In the genomic region with DNA sequence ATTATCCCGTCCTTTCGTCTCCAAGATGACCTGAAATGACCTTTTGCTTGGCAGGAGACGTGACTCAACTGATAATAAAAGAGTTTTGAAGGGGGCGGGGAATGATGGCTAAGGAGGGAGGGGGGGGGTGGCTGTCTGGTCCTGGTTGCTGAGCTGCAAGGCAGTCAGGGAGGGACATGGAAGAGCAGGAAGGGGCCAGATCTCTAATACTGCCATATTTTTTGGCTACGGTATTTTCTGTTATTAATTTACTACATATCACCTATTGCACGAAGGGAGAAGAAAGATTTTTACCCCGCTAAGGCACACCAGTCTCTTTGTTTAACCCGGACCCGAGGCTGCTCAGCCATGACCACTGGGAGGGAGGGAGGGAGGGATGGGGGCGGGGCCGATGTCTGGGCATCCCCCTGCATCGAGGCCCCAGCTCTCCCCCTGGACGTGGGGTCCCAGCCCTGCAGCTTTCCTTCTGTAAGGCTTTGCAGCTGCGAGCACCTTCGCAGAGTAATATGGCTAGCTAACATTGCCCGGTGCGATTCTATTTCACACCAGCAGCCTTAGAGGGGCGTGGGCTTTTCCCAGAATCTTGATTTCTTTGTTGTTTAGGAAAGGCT, we compare ENCODE assay signal across 8 mouse cellular contexts.
DNase-seq lines count a peak whose midpoint lies in the region; ATAC-seq and TF ChIP-seq lines count a peak whose summit lies in the region.

No protein-coding gene starts in this region.

- no peak for DNase-seq in gastrocnemius, adult 2 months
- no peak for DNase-seq in gastrocnemius, adult 18-20 months (ENCODE audit: low spot score)
- DNase-seq in MN1 (ENCODE audit: low spot score) (peak; percentile 48), adipocyte (ENCODE audit: low spot score) (no peak)
- DNase-seq in limb, embryonic 10.5 days (ENCODE audit: low spot score) = peak; percentile 88
- peak; percentile 91 for DNase-seq in neural tube, embryonic 11.5 days (ENCODE audit: low spot score)
- no peak for DNase-seq in frontal cortex, adult 2 months (ENCODE audit: extremely low spot score in 1 of 2, low spot score in 1 of 2)

- peak overlapping the region; percentile 70 for H3K4me2 ChIP-seq in forebrain, embryonic 15.5 days (replicated peaks)
- H3K4me2 ChIP-seq in neural tube, embryonic 11.5 days (ENCODE audit: low read depth) = peak overlapping the region; percentile 58

- WGBS in forebrain, embryonic 15.5 days = under 1% methylated on average over 18 of the region's 18 CpGs
- WGBS in limb, embryonic 10.5 days = under 1% methylated on average over 18 of the region's 18 CpGs
- under 1% methylated on average over 18 of the region's 18 CpGs for WGBS in neural tube, embryonic 11.5 days

- no peaks in the 10 kb centered on the region for H3K9me3 ChIP-seq in forebrain, embryonic 15.5 days
- H3K9me3 ChIP-seq in limb, embryonic 10.5 days (replicated peaks) = no peaks in the 10 kb centered on the region
- H3K9me3 ChIP-seq in neural tube, embryonic 11.5 days (ENCODE audit: control insufficient read depth, low read length) = no peaks in the 10 kb centered on the region

- peaks cover 18% of the 10 kb centered on the region for H3K4me1 ChIP-seq in forebrain, embryonic 15.5 days
- H3K4me1 ChIP-seq in limb, embryonic 10.5 days = peaks cover 19% of the 10 kb centered on the region
- peaks cover 8% of the 10 kb centered on the region for H3K4me1 ChIP-seq in neural tube, embryonic 11.5 days (ENCODE audit: control insufficient read depth, insufficient read depth, low read length)

- peak overlapping the region; percentile 69 for H3K4me3 ChIP-seq in gastrocnemius, adult 2 months
- H3K4me3 ChIP-seq in forebrain, embryonic 15.5 days = peak overlapping the region; percentile 41
- H3K4me3 ChIP-seq in limb, embryonic 10.5 days = peak overlapping the region; percentile 49
- peak overlapping the region; percentile 22 for H3K4me3 ChIP-seq in neural tube, embryonic 11.5 days (ENCODE audit: low read depth, low read length)

- no peak for TF ChIP-seq CTCF in gastrocnemius, adult 2 months (IDR thresholded peaks at IDR 0.05)

- peak overlapping the region; percentile 67 for H3K9ac ChIP-seq in forebrain, embryonic 15.5 days (replicated peaks)
- H3K9ac ChIP-seq in neural tube, embryonic 11.5 days (ENCODE audit: low read length) = peak overlapping the region; percentile 67

- peak overlapping the region; percentile 20; the same call in 1 of the 2 replicates for H3K27ac ChIP-seq in gastrocnemius, adult 2 months
- H3K27ac ChIP-seq in forebrain, embryonic 15.5 days (replicated peaks) = peak overlapping the region; percentile 93
- peak overlapping the region; percentile 87 for H3K27ac ChIP-seq in limb, embryonic 10.5 days
- peak overlapping the region; percentile 95 for H3K27ac ChIP-seq in neural tube, embryonic 11.5 days (ENCODE audit: low read depth, low read length)

- intact Hi-C loops in gastrocnemius, adult 2 months (cut with DNase I) = no loop called here

- peak; percentile 96 for ATAC-seq in forebrain, embryonic 15.5 days (replicated peaks)
- ATAC-seq in neural tube, embryonic 11.5 days (ENCODE audit: insufficient read depth, low FRiP score, low TSS enrichment) = peak; percentile 96

- H3K27me3 ChIP-seq in forebrain, embryonic 15.5 days = no peaks in the 10 kb centered on the region
- no peaks in the 10 kb centered on the region for H3K27me3 ChIP-seq in limb, embryonic 10.5 days (ENCODE audit: low read depth, poor library complexity, severe bottlenecking)
- no peaks in the 10 kb centered on the region for H3K27me3 ChIP-seq in neural tube, embryonic 11.5 days (ENCODE audit: control insufficient read depth, insufficient read depth, low read length)

- H3K36me3 ChIP-seq in forebrain, embryonic 15.5 days = no peaks in the 10 kb centered on the region
- no peaks in the 10 kb centered on the region for H3K36me3 ChIP-seq in limb, embryonic 10.5 days
- H3K36me3 ChIP-seq in neural tube, embryonic 11.5 days (ENCODE audit: control insufficient read depth, insufficient read depth, low read length) = no peaks in the 10 kb centered on the region

Comparison
In these comparisons a context has a peak if more than half of its experiments do, and no peak if none do; other contexts are left out.
1. DNase-seq: peak in MN1 (single experiment), limb, embryonic 10.5 days (single experiment) and neural tube, embryonic 11.5 days (single experiment); none in gastrocnemius, adult 2 months (single experiment), gastrocnemius, adult 18-20 months (single experiment), adipocyte (single experiment) and frontal cortex, adult 2 months (0 of 2).
2. H3K27ac ChIP-seq: peak in every context shown above with its lines; median percentile 95 in neural tube, embryonic 11.5 days; 93 in forebrain, embryonic 15.5 days; 87 in limb, embryonic 10.5 days; 20 in gastrocnemius, adult 2 months.
3. Peak in every context shown above with its lines, with median percentiles within 50 percentile points of each other: H3K4me3 ChIP-seq.